Mouse (Mus musculus) heart, embryonic 13.5 days (tissue): Measurements from ENCODE around the gene Fbp2. TPM values are rescaled to one million over a fixed set of nuclear protein-coding genes. Genes with fewer than 3 reads are reported as not detected.
A peak's percentile ranks its signal among the peaks of the same experiment; 100 is the strongest.

Experiments
- ATAC-seq: fragments of 200-750 bp; cut with Nextera tagmentation; 2 replicates; pipeline ENCODE4 v1.8.0; 2017; ENCODE audit warnings: moderate TSS enrichment; ENCODE audit not compliant: insufficient number of reproducible peaks, low FRiP score, low TSS enrichment; ENCODE audit errors: extremely low read depth
- H3K27ac ChIP-seq: fragments of 300-500 bp; sonication (generic); replicated peaks from 2 replicates; pipeline ENCODE4 v1.5.1; 2015; ENCODE audit warnings: moderate library complexity, mild to moderate bottlenecking, inconsistent platforms
- H3K27me3 ChIP-seq: fragments of 300-500 bp; sonication (generic); replicated peaks from 2 replicates; pipeline ENCODE4 v1.6.1; 2015; ENCODE audit warnings: mild to moderate bottlenecking, inconsistent platforms
- H3K36me3 ChIP-seq: fragments of 300-500 bp; sonication (generic); 2 replicates; pipeline ENCODE4 v1.6.1; 2015; ENCODE audit warnings: mild to moderate bottlenecking, inconsistent platforms
- H3K4me1 ChIP-seq: fragments of 300-500 bp; sonication (generic); 2 replicates; pipeline ENCODE4 v1.6.1; 2015; ENCODE audit warnings: inconsistent platforms
- H3K4me2 ChIP-seq: fragments of 300-500 bp; sonication (generic); 2 replicates; pipeline ENCODE4 v1.6.1; 2015; ENCODE audit warnings: inconsistent platforms, mild to moderate bottlenecking, moderate library complexity
- H3K4me3 ChIP-seq: fragments of 300-500 bp; sonication (generic); 2 replicates; pipeline ENCODE4 v1.5.1; 2015; ENCODE audit warnings: moderate library complexity, mild to moderate bottlenecking, inconsistent platforms
- H3K9ac ChIP-seq: fragments of 300-500 bp; sonication (generic); 2 replicates; pipeline ENCODE4 v1.6.1; 2015; ENCODE audit warnings: inconsistent platforms, mild to moderate bottlenecking, moderate library complexity
- H3K9me3 ChIP-seq: fragments of 300-500 bp; sonication (generic); 2 replicates; pipeline ENCODE4 v1.6.1; 2016; ENCODE audit warnings: inconsistent platforms
- WGBS: fragments of 180-500 bp; shearing (Covaris S2); methylation state at CpG from one replicate; pipeline ENCODE4 v1.1.7; 2015; ENCODE audit warnings: mixed read lengths; 5-methylcytosine and 5-hydroxymethylcytosine counted together
- polyA plus RNA-seq: library from polyadenylated mRNA; unstranded; fragments of >200 nt; fragmentation: Nextera tagmentation; extraction: Ambion mirVana; gene quantifications from 2 replicates; pipeline ENCODE4 v1.2.1, GENCODE M21; 2015

The Fbp2 gene
- polyA plus RNA-seq, 1 experiment from 2014 or later = not detected

- Histone ChIP-seq H3K4me1 (peaks cover 5% of the 10 kb centered on the region), H3K4me3 (no peak overlapping the region), H3K27me3 (peaks cover 25% of the 10 kb centered on the region), H3K4me2 (no peak overlapping the region), H3K9me3 (no peaks in the 10 kb centered on the region), H3K36me3 (no peaks in the 10 kb centered on the region), H3K9ac (no peak overlapping the region), H3K27ac (no peak overlapping the region)
- no peak for ATAC-seq
- 62% methylated on average over 5 of the region's 5 CpGs for WGBS
These were observed 24.6 kb upstream of the Fbp2 start for GRCm38 (mm10) chr13:62882856-62883255.

GRCm38 (mm10) chr13:62881336-62881735, 23.1 kb upstream of the Fbp2 start:
- H3K9ac ChIP-seq = no peak overlapping the region
- no peak for ATAC-seq
- no peak overlapping the region for H3K4me2 ChIP-seq
- H3K27ac ChIP-seq = no peak overlapping the region
- no peaks in the 10 kb centered on the region for H3K4me1 ChIP-seq
- no peaks in the 10 kb centered on the region for H3K9me3 ChIP-seq
- 64% methylated on average over 9 of the region's 9 CpGs for WGBS
- H3K27me3 ChIP-seq = peaks cover 10% of the 10 kb centered on the region
- H3K4me3 ChIP-seq = no peak overlapping the region
- no peaks in the 10 kb centered on the region for H3K36me3 ChIP-seq

GRCm38 (mm10) chr13:62879831-62880615, 21.8 kb upstream of the Fbp2 start:
- WGBS = 46% methylated on average over 8 of the region's 8 CpGs
- no peak overlapping the region for H3K4me3 ChIP-seq
- no peak overlapping the region for H3K4me2 ChIP-seq
- no peak for ATAC-seq
- no peaks in the 10 kb centered on the region for H3K4me1 ChIP-seq
- no peaks in the 10 kb centered on the region for H3K36me3 ChIP-seq
- H3K9me3 ChIP-seq = no peaks in the 10 kb centered on the region
- no peak overlapping the region for H3K9ac ChIP-seq
- no peak overlapping the region for H3K27ac ChIP-seq
- no peaks in the 10 kb centered on the region for H3K27me3 ChIP-seq

- no peak overlapping the region for H3K27ac ChIP-seq
- WGBS = 42% methylated on average over 6 of the region's 6 CpGs
- ATAC-seq = no peak
- H3K27me3 ChIP-seq = no peaks in the 10 kb centered on the region
- H3K4me2 ChIP-seq = no peak overlapping the region
- no peaks in the 10 kb centered on the region for H3K4me1 ChIP-seq
- H3K36me3 ChIP-seq = no peaks in the 10 kb centered on the region
- H3K9me3 ChIP-seq = no peaks in the 10 kb centered on the region
- no peak overlapping the region for H3K4me3 ChIP-seq
- H3K9ac ChIP-seq = no peak overlapping the region
These were observed 21.2 kb upstream of the Fbp2 start for GRCm38 (mm10) chr13:62879411-62879810.

GRCm38 (mm10) chr13:62877247-62877646, 19.0 kb upstream of the Fbp2 start:
- no peaks in the 10 kb centered on the region for H3K4me1 ChIP-seq
- H3K4me3 ChIP-seq = no peak overlapping the region
- H3K4me2 ChIP-seq = peak overlapping the region; percentile 30
- 13% methylated on average over 5 of the region's 5 CpGs for WGBS
- no peaks in the 10 kb centered on the region for H3K9me3 ChIP-seq
- no peak overlapping the region for H3K27ac ChIP-seq
- no peaks in the 10 kb centered on the region for H3K27me3 ChIP-seq
- no peaks in the 10 kb centered on the region for H3K36me3 ChIP-seq
- no peak for ATAC-seq
- H3K9ac ChIP-seq = no peak overlapping the region

- Histone ChIP-seq H3K27me3 (no peaks in the 10 kb centered on the region), H3K9ac (no peak overlapping the region), H3K36me3 (no peaks in the 10 kb centered on the region), H3K4me2 (no peak overlapping the region), H3K27ac (no peak overlapping the region), H3K9me3 (no peaks in the 10 kb centered on the region), H3K4me1 (no peaks in the 10 kb centered on the region), H3K4me3 (no peak overlapping the region)
- WGBS = 71% methylated on average over 1 of the region's 1 CpGs
- ATAC-seq = no peak
These were observed 17.9 kb upstream of the Fbp2 start for GRCm38 (mm10) chr13:62876111-62876510.

GRCm38 (mm10) chr13:62872252-62872651, 14.0 kb upstream of the Fbp2 start:
- Histone ChIP-seq H3K27me3 (no peaks in the 10 kb centered on the region), H3K9me3 (no peaks in the 10 kb centered on the region), H3K4me3 (no peak overlapping the region), H3K4me1 (no peaks in the 10 kb centered on the region), H3K36me3 (no peaks in the 10 kb centered on the region), H3K27ac (no peak overlapping the region), H3K4me2 (no peak overlapping the region), H3K9ac (no peak overlapping the region)
- no peak for ATAC-seq
- WGBS = 72% methylated on average over 3 of the region's 3 CpGs

GRCm38 (mm10) chr13:62870605-62871004, 12.4 kb upstream of the Fbp2 start:
- no peak overlapping the region for H3K4me3 ChIP-seq
- WGBS = 88% methylated on average over 2 of the region's 2 CpGs
- no peak overlapping the region for H3K27ac ChIP-seq
- no peaks in the 10 kb centered on the region for H3K36me3 ChIP-seq
- no peaks in the 10 kb centered on the region for H3K4me1 ChIP-seq
- H3K4me2 ChIP-seq = no peak overlapping the region
- no peaks in the 10 kb centered on the region for H3K27me3 ChIP-seq
- H3K9me3 ChIP-seq = no peaks in the 10 kb centered on the region
- no peak for ATAC-seq
- no peak overlapping the region for H3K9ac ChIP-seq

GRCm38 (mm10) chr13:62866817-62867216, 8.6 kb upstream of the Fbp2 start:
- Histone ChIP-seq H3K9me3 (no peaks in the 10 kb centered on the region), H3K27ac (0 out of 2 replicates have a peak overlapping the region, but pooled peaks have one; percentile 58), H3K9ac (no peak overlapping the region), H3K4me1 (no peaks in the 10 kb centered on the region), H3K27me3 (no peaks in the 10 kb centered on the region), H3K4me2 (no peak overlapping the region), H3K36me3 (no peaks in the 10 kb centered on the region), H3K4me3 (no peak overlapping the region)
- 65% methylated on average over 4 of the region's 4 CpGs for WGBS
- no peak for ATAC-seq

GRCm38 (mm10) chr13:62865651-62866315, 7.6 kb upstream of the Fbp2 start:
- no peak for ATAC-seq
- 56% methylated on average over 11 of the region's 11 CpGs for WGBS

GRCm38 (mm10) chr13:62863771-62864170, 5.5 kb upstream of the Fbp2 start:
- Histone ChIP-seq H3K9me3 (no peaks in the 10 kb centered on the region), H3K4me3 (no peak overlapping the region), H3K9ac (no peak overlapping the region), H3K4me2 (no peak overlapping the region), H3K36me3 (no peaks in the 10 kb centered on the region), H3K27ac (no peak overlapping the region), H3K27me3 (no peaks in the 10 kb centered on the region), H3K4me1 (no peaks in the 10 kb centered on the region)
- ATAC-seq = no peak
- WGBS = 59% methylated on average over 6 of the region's 6 CpGs

More at GRCm38 (mm10) chr13:62865651-62866315, 7.6 kb upstream of the Fbp2 start:
- H3K4me3 ChIP-seq = no peak overlapping the region
- H3K9me3 ChIP-seq = no peaks in the 10 kb centered on the region
- H3K36me3 ChIP-seq = no peaks in the 10 kb centered on the region
- no peaks in the 10 kb centered on the region for H3K27me3 ChIP-seq
- H3K27ac ChIP-seq = peak overlapping the region; percentile 58
- no peak overlapping the region for H3K9ac ChIP-seq
- H3K4me2 ChIP-seq = no peak overlapping the region
- H3K4me1 ChIP-seq = no peaks in the 10 kb centered on the region

- H3K9me3 ChIP-seq = no peaks in the 10 kb centered on the region
- H3K4me3 ChIP-seq = no peak overlapping the region
- H3K27me3 ChIP-seq = no peaks in the 10 kb centered on the region
- no peak for ATAC-seq
- H3K4me2 ChIP-seq = no peak overlapping the region
- H3K36me3 ChIP-seq = no peaks in the 10 kb centered on the region
- peaks cover 5% of the 10 kb centered on the region for H3K4me1 ChIP-seq
- no peak overlapping the region for H3K27ac ChIP-seq
- no peak overlapping the region for H3K9ac ChIP-seq
- 48% methylated on average over 3 of the region's 3 CpGs for WGBS
These were observed 4.7 kb upstream of the Fbp2 start for GRCm38 (mm10) chr13:62862875-62863274.
